Mouse (Mus musculus) heart, postnatal 0 days (tissue): ENCODE data around the gene Trak1.

Experiments used
- CTCF ChIP-seq: IDR thresholded peaks from 2 replicates; pipeline ENCODE4 v1.5.1; 2016; ENCODE audit warnings: antibody characterized with exemption, control low read depth, low read depth
- EP300 ChIP-seq: IDR thresholded peaks from 2 replicates; pipeline ENCODE4 v1.6.1; 2016; ENCODE audit warnings: antibody characterized with exemption, low read depth

GRCm38 (mm10) chr9:121298411-121299091 is 1.2 kb downstream of the Trak1 start:
- TF ChIP-seq CTCF (no peak), EP300 (no peak)
